Mouse (Mus musculus): ENCODE measurements around the gene Ppef2.

Ppef2 gene

GRCm38 (mm10) chr5:92234939-92235557 lies 21.0 kb downstream of the Ppef2 start:
- no peak for DNase-seq

GRCm38 (mm10) chr5:92233366-92233765 lies 22.7 kb downstream of the Ppef2 start:
- DNase-seq: no peak

- no peak for DNase-seq
Measured at GRCm38 (mm10) chr5:92231836-92232235, 24.2 kb downstream of the Ppef2 start.

- DNase-seq: no peak
Measured at GRCm38 (mm10) chr5:92230306-92230705, 25.8 kb downstream of the Ppef2 start.

GRCm38 (mm10) chr5:92229514-92229913 lies 26.6 kb downstream of the Ppef2 start:
- no peak for DNase-seq

GRCm38 (mm10) chr5:92228776-92229175 lies 27.3 kb downstream of the Ppef2 start:
- DNase-seq: no peak

- DNase-seq: no peak
Measured at GRCm38 (mm10) chr5:92227782-92228181, 28.3 kb downstream of the Ppef2 start.

GRCm38 (mm10) chr5:92220287-92220902 lies 35.7 kb downstream of the Ppef2 start:
- DNase-seq: peak; percentile 13 to 25

GRCm38 (mm10) chr5:92219826-92220225 lies 36.3 kb downstream of the Ppef2 start:
- peak in 1 of 2 experiments; percentile 28 for DNase-seq

- DNase-seq: no peak
Measured at GRCm38 (mm10) chr5:92218915-92219793, 36.9 kb downstream of the Ppef2 start.

GRCm38 (mm10) chr5:92215308-92215707 lies 40.8 kb downstream of the Ppef2 start, which contains the start of gene U90926:
U90926 (minus strand) TSS chr5:92215408.
- no peak for DNase-seq

GRCm38 (mm10) chr5:92212231-92212630 lies 43.8 kb downstream of the Ppef2 start:
- DNase-seq: no peak

- DNase-seq: no peak
Measured at GRCm38 (mm10) chr5:92210205-92210604, 45.9 kb downstream of the Ppef2 start.

GRCm38 (mm10) chr5:92206121-92206520 lies 50.0 kb downstream of the Ppef2 start:
- no peak for DNase-seq

GRCm38 (mm10) chr5:92205706-92206105 lies 50.4 kb downstream of the Ppef2 start:
- DNase-seq: no peak

- DNase-seq: no peak
Measured at GRCm38 (mm10) chr5:92205184-92205583, 50.9 kb downstream of the Ppef2 start.

- DNase-seq: no peak
Measured at GRCm38 (mm10) chr5:92204162-92205036, 51.7 kb downstream of the Ppef2 start.

- DNase-seq: no peak
Measured at GRCm38 (mm10) chr5:92198266-92198665, 57.8 kb downstream of the Ppef2 start.

- no peak for DNase-seq
Measured at GRCm38 (mm10) chr5:92196895-92197811, 58.9 kb downstream of the Ppef2 start.

GRCm38 (mm10) chr5:92195716-92196115 lies 60.4 kb downstream of the Ppef2 start:
- DNase-seq: peak; percentile 18 to 27

GRCm38 (mm10) chr5:92188881-92189483 lies 67.1 kb downstream of the Ppef2 start:
- DNase-seq: no peak

Data from cerebellum, adult 18-20 months (tissue).